Mouse (Mus musculus) megakaryocyte, embryonic 14.5 days (primary cell): ENCODE results near the gene Snrpg. TPM values are rescaled to one million over a fixed set of nuclear protein-coding genes. Genes with fewer than 3 reads are reported as not detected.

Experiments used
- H3K27me3 ChIP-seq: replicated peaks from 2 replicates; pipeline ENCODE3; 2012; ENCODE audit warnings: inconsistent platforms
- H3K36me3 ChIP-seq: replicated peaks from 2 replicates; pipeline ENCODE3; 2012; ENCODE audit warnings: low read length, inconsistent platforms, mixed read lengths
- H3K4me1 ChIP-seq: 2 replicates; pipeline ENCODE4 v1.6.1; 2012; ENCODE audit warnings: inconsistent platforms
- H3K4me3 ChIP-seq: replicated peaks from 2 replicates; pipeline ENCODE3; 2012; ENCODE audit warnings: moderate library complexity, mild to moderate bottlenecking, inconsistent platforms
- H3K9me3 ChIP-seq: 2 replicates; pipeline ENCODE4 v1.6.1; 2012; ENCODE audit warnings: inconsistent platforms
- FLI1 ChIP-seq: IDR thresholded peaks from 2 replicates; pipeline ENCODE4 v1.6.1; 2012; ENCODE audit warnings: low read length, inconsistent platforms, mixed read lengths
- GATA1 ChIP-seq: IDR thresholded peaks from 3 replicates; pipeline ENCODE4 v1.6.1; 2012; ENCODE audit warnings: mixed read lengths, low read length, inconsistent platforms, borderline replicate concordance
- polyA plus RNA-seq: library from polyadenylated mRNA; stranded (reverse); fragments of >175 nt; gene quantifications from 2 replicates; pipeline ENCODE4 v1.2.3, GENCODE M21; 2012; ENCODE audit warnings: low replicate concordance; ENCODE audit not compliant: insufficient read depth

Snrpg gene
- polyA plus RNA-seq, 1 experiment, result 11.4 TPM

DNA sequence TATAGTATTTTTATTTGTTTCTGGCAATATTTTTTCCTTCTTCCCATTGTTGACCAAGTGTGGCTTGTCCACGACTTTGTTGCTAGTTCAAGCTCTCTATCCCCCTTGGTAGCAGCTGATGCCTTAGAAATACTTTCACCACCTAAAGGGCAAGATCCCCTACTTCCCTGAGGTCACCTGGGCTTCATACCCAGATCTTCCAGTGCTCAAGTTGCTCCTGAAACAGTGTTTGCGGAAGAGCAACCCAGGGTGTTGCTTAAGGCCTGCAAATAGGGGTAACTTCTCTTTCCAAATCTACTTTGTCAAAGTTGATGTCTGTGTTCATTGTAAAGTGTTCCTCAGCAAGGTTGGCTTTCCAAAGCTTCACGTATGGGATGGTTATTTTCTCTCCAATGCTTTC lies 48.1 kb downstream of the Snrpg start:
- peaks cover 16% of the 10 kb centered on the region for H3K4me1 ChIP-seq
- no peak overlapping the region for H3K4me3 ChIP-seq
- H3K9me3 ChIP-seq, result no peaks in the 10 kb centered on the region
- no peak for TF ChIP-seq FLI1
- H3K36me3 ChIP-seq, result peaks cover 90% of the 10 kb centered on the region
- no peaks in the 10 kb centered on the region for H3K27me3 ChIP-seq

DNA sequence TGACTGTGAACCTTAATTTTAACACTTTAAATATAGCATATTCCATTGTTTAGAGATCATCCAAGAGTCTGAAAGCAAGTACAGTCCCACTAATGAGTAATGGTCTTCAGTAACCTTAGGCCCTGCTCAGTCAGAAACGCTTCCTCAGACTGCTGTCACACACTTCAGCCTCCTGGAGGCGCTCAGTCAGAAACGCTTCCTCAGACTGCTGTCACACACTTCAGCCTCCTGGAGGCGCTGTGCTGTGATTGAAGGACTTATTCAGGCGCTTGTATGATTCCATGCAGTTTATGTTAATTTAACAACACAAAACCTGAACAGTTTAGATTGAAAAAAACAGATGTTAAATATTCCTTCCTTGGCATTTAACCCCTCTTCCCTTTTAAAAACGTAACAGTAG lies 49.4 kb downstream of the Snrpg start:
- Histone ChIP-seq H3K36me3 (peaks cover 91% of the 10 kb centered on the region), H3K27me3 (no peaks in the 10 kb centered on the region), H3K4me1 (peaks cover 14% of the 10 kb centered on the region), H3K9me3 (no peaks in the 10 kb centered on the region), H3K4me3 (no peak overlapping the region)
- no peak for TF ChIP-seq FLI1
- no peak for TF ChIP-seq GATA1

GRCm38 (mm10) chr6:86426358-86426757 lies 55.3 kb downstream of the Snrpg start, which contains the start of gene Gm44790:
Gene Gm44790, plus strand, starts transcription at chr6:86426658.
- no peaks in the 10 kb centered on the region for H3K9me3 ChIP-seq
- peaks cover 87% of the 10 kb centered on the region for H3K36me3 ChIP-seq
- no peak within 1 kb of the TSS for H3K4me3 ChIP-seq
- no peaks in the 10 kb centered on the region for H3K27me3 ChIP-seq
- no peaks in the 10 kb centered on the region for H3K4me1 ChIP-seq
- TF ChIP-seq FLI1 (no peak), GATA1 (no peak)

Other genes with a start within 250 kb of the Snrpg start
- not detected in 2 replicates for gene Tgfa, start 176.1 kb upstream of the Snrpg start, polyA plus RNA-seq
- gene Fam136a, start 5.7 kb upstream of the Snrpg start, polyA plus RNA-seq, result 2.8 and 6.7 TPM in 2 replicates
- gene Pcyox1, start 25.9 kb downstream of the Snrpg start, polyA plus RNA-seq, result 8.2 and 12.4 TPM in 2 replicates
- gene Tia1, start 32.9 kb downstream of the Snrpg start, polyA plus RNA-seq, result 2.0 and 6.4 TPM in 2 replicates
- gene Gm44790, start 55.4 kb downstream of the Snrpg start, polyA plus RNA-seq, result not detected in 2 replicates
- 5.3 TPM in 1 of 2 replicates, not detected in the other for gene C87436, start 67.1 kb downstream of the Snrpg start, polyA plus RNA-seq
- gene Pcbp1, start 155.0 kb downstream of the Snrpg start, polyA plus RNA-seq, result 984 and 2,235 TPM in 2 replicates